Mouse (Mus musculus) heart, embryonic 12.5 days (tissue): ENCODE data around the gene Mcl1. TPM values are rescaled to one million over a fixed set of nuclear protein-coding genes. Genes with fewer than 3 reads are reported as not detected.
"Not testable (repeated sequence)": the region's sequence is repeated elsewhere in the genome, so short reads cannot be mapped to it uniquely, and the experiment has no call there.

ENCODE experiments used
- ATAC-seq: fragments of 200-750 bp; cut with Nextera tagmentation; 2 replicates; pipeline ENCODE4 v1.8.0; 2017; ENCODE audit warnings: moderate TSS enrichment, moderate library complexity; ENCODE audit not compliant: insufficient number of reproducible peaks, low FRiP score
- H3K27ac ChIP-seq: fragments of 300-500 bp; sonication (generic); 2 replicates; pipeline ENCODE4 v1.5.1; 2016; ENCODE audit warnings: mild to moderate bottlenecking, moderate library complexity; ENCODE audit not compliant: poor library complexity, severe bottlenecking
- H3K27me3 ChIP-seq: fragments of 300-500 bp; sonication (generic); replicated peaks from 2 replicates; pipeline ENCODE4 v1.6.1; 2016; ENCODE audit warnings: mild to moderate bottlenecking, moderate library complexity
- H3K36me3 ChIP-seq: fragments of 300-500 bp; sonication (generic); 2 replicates; pipeline ENCODE4 v1.6.1; 2016; ENCODE audit warnings: mild to moderate bottlenecking, moderate library complexity
- H3K4me1 ChIP-seq: fragments of 300-500 bp; sonication (generic); replicated peaks from 2 replicates; pipeline ENCODE4 v1.6.1; 2016; ENCODE audit warnings: mild to moderate bottlenecking
- H3K4me2 ChIP-seq: fragments of 300-500 bp; sonication (generic); 2 replicates; pipeline ENCODE4 v1.6.1; 2016; ENCODE audit warnings: mild to moderate bottlenecking, moderate library complexity
- H3K4me3 ChIP-seq: fragments of 300-500 bp; sonication (generic); 2 replicates; pipeline ENCODE4 v1.5.1; 2016; ENCODE audit warnings: mild to moderate bottlenecking
- H3K9ac ChIP-seq: fragments of 300-500 bp; sonication (generic); 2 replicates; pipeline ENCODE4 v1.6.1; 2016; ENCODE audit warnings: mild to moderate bottlenecking, moderate library complexity
- H3K9me3 ChIP-seq: fragments of 300-500 bp; sonication (generic); replicated peaks from 2 replicates; pipeline ENCODE4 v1.6.1; 2016; ENCODE audit warnings: mild to moderate bottlenecking, moderate library complexity
- WGBS: fragments of 180-500 bp; shearing (Covaris S2); methylation state at CpG from one replicate; pipeline ENCODE4 v1.1.7; 2016; 5-methylcytosine and 5-hydroxymethylcytosine counted together
- polyA plus RNA-seq: library from polyadenylated mRNA; unstranded; fragments of >200 nt; fragmentation: Nextera tagmentation; extraction: Ambion mirVana; gene quantifications from 2 replicates; pipeline ENCODE4 v1.2.1, GENCODE M21; 2016

Mcl1 gene
- polyA plus RNA-seq, 1 experiment from 2014 or later: 66.9 TPM

DNA sequence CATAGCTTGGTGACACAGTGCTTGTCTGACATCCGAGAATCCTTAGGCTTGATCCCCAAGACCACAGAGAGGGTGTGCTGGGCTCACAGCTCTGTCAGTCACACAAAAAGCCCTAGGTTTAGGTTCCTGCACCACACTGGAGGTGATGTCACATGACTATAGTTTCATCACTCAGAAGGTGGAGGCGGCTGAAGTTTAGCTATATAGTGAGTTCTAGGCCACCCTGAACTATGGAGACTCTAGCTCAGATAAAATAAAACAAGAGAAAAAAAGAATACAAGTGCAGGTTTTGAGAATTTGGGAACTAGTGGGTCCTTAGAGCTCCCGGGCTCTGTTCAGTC is 7.6 kb upstream of the Mcl1 start:
- 75% methylated on average over 3 of the region's 3 CpGs for WGBS
- Histone ChIP-seq H3K27ac (peak overlapping the region; percentile 87), H3K36me3 (no peaks in the 10 kb centered on the region), H3K4me1 (peaks cover 38% of the 10 kb centered on the region), H3K9me3 (no peaks in the 10 kb centered on the region), H3K4me3 (no peak overlapping the region), H3K27me3 (no peaks in the 10 kb centered on the region), H3K4me2 (no peak overlapping the region), H3K9ac (no peak overlapping the region)
- peak; percentile 10; the same call in 1 of the 2 replicates for ATAC-seq

DNA sequence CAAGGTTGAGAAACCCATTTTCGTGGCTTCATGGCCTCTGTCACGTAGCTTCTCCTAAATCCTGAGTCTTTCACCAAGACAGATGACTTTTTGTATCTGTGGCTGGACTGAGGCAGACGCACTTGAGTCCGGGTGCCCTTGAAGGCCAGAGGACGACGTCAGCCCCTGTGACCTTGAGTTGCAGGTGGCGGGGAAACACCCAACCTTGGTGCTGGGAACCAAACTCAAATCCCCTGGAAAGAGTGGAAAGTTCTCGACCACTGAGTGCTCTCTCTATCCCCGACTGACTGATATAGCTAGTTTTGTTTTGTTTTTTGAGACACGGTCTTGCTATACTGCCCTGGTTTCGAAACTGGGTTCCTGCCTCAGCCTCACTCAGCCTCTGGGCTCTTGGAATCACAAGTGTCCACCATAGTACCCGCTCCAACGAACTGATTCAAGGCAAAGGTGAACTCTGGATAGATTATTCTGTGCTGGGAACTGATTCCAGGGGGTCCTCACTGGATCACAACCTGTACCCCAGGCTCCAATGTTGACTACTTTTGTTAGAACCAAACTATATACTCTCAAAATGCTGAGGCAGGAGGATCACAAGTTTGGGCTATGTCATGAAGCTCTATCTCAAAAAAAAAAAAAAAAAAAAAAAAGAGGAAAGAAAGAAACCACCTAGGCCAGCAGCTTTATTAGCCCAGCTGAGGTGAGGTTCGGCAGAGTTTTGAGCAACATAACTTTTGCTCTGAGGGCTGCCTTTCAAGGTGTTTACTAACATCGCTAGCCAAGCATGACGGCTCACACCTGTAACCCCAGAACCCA is 7.0 kb upstream of the Mcl1 start:
- no peaks in the 10 kb centered on the region for H3K27me3 ChIP-seq
- ATAC-seq: no peak
- no peak overlapping the region for H3K4me2 ChIP-seq
- peaks cover 38% of the 10 kb centered on the region for H3K4me1 ChIP-seq
- peak overlapping the region; percentile 87 for H3K27ac ChIP-seq
- no peaks in the 10 kb centered on the region for H3K9me3 ChIP-seq
- H3K4me3 ChIP-seq: no peak overlapping the region
- no peak overlapping the region for H3K9ac ChIP-seq
- no peaks in the 10 kb centered on the region for H3K36me3 ChIP-seq
- WGBS: 83% methylated on average over 16 of the region's 16 CpGs

DNA sequence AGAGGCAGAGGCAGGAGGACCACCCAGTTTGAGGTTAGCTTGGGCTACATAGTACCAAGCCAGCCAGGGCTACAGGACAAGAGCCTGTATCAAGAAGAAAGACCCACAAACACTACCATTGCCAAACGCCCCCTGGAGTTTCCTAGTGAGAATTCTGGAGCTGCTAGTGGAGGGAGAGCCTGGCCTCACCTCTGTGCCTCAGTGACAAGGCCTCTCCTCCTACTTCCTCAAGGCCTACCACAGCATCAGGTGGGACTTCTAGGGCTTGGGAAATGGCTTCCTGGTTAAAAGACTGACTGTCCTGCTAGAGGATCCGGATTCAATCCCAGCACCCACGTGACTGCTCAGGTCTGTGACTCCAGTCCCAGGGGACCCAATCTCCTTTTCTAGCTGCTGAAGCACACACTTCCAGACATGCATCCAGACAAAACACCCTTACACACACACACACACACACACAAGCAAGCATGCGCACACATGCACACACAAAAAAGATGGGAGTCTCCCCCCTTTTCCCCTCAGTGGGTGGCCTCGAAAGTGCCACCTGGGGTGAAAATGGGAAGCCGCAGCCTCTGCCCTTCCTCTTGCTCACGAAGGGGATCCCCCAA is 6.3 kb upstream of the Mcl1 start:
- no peak overlapping the region for H3K4me2 ChIP-seq
- no peak for ATAC-seq
- H3K9ac ChIP-seq: no peak overlapping the region
- H3K27me3 ChIP-seq: no peaks in the 10 kb centered on the region
- no peak overlapping the region for H3K4me3 ChIP-seq
- no peaks in the 10 kb centered on the region for H3K9me3 ChIP-seq
- WGBS: 68% methylated on average over 7 of the region's 7 CpGs
- peak overlapping the region; percentile 39; the same call in 1 of the 2 replicates for H3K27ac ChIP-seq
- H3K36me3 ChIP-seq: no peaks in the 10 kb centered on the region
- H3K4me1 ChIP-seq: peaks cover 38% of the 10 kb centered on the region

DNA sequence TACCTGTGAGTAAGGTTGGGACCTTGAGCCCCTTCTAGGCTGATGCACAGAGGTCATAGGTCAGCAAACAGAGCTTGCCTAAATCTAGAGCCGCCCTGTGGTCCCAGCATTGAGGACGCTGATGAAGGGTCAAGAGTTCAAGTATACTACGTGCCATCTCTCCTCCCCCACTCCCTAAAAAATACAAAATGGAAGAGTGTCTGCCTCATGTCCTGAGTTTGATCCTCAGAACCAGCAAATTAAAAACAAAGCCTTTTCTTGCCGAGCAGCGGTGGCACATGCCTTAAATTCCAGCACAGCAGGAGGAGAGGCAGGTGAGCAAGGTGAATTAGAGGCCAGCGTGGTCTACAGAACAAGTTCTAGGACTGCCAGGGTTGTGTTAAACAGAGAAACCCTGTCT is 5.7 kb upstream of the Mcl1 start:
- H3K36me3 ChIP-seq: no peaks in the 10 kb centered on the region
- no peak overlapping the region for H3K4me2 ChIP-seq
- H3K9me3 ChIP-seq: no peaks in the 10 kb centered on the region
- peaks cover 38% of the 10 kb centered on the region for H3K4me1 ChIP-seq
- no peak overlapping the region for H3K27ac ChIP-seq
- no peak overlapping the region for H3K4me3 ChIP-seq
- no peak overlapping the region for H3K9ac ChIP-seq
- 38% methylated on average over 6 of the region's 6 CpGs for WGBS
- no peaks in the 10 kb centered on the region for H3K27me3 ChIP-seq
- ATAC-seq: no peak

DNA sequence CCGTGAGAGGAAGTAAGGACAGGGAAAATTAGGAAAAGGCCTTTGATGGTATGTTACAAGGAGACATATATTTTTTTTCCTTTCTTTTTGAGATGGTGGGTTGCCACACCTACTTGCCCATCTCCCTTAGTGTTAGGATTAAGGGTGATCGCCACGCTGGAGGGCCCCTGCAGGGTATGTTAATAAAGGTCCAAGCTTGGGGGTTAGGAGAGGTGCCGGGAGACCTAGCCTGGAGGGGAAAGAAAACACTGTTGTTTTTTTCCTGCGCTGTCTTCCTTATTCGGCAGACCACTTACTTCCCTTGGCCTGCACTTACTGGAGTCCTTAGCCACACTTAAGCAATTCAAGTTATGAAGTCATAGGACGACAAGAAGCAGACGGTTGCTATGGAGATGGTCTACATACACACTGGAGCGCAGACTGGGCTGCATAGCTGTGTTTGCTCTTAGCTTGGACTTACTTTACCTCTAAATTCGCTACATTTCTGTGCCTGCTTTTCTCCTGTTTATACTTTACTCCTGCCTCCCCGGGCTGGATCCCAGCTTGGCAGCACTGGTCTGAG is 5.0 kb upstream of the Mcl1 start:
- H3K9me3 ChIP-seq: no peaks in the 10 kb centered on the region
- H3K4me3 ChIP-seq: no peak overlapping the region
- H3K4me1 ChIP-seq: peaks cover 38% of the 10 kb centered on the region
- H3K36me3 ChIP-seq: no peaks in the 10 kb centered on the region
- no peaks in the 10 kb centered on the region for H3K27me3 ChIP-seq
- 23% methylated on average over 11 of the region's 11 CpGs for WGBS
- no peak for ATAC-seq
- peak overlapping the region; percentile 51; the same call in 1 of the 2 replicates for H3K27ac ChIP-seq
- H3K9ac ChIP-seq: peak overlapping the region; percentile 44; the same call in 1 of the 2 replicates
- H3K4me2 ChIP-seq: peak overlapping the region; percentile 23

DNA sequence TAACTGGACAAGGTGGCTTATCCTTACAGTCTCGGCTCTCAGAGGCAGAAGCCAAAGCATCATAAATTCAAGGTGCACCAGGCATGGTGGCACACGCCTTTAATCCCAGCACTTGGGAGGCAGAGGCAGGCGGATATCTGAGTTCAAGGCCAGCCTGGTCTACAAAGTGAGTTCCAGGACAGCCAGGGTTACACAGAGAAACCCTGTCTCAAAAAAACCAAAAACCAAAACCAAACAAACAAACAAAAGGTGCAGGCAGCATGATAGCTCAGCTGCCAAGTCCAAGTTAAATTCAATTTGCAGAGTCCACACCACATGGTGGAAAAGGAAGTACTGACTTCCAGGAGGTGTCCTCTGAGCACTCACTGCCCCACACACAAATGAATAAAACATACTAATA is 4.2 kb upstream of the Mcl1 start:
- 80% methylated on average over 3 of the region's 3 CpGs for WGBS
- H3K9ac ChIP-seq, H3K27ac ChIP-seq, H3K4me3 ChIP-seq, ATAC-seq, H3K27me3 ChIP-seq, H3K4me2 ChIP-seq, H3K9me3 ChIP-seq, H3K36me3 ChIP-seq: not testable (repeated sequence)
- peaks cover 38% of the 10 kb centered on the region for H3K4me1 ChIP-seq

DNA sequence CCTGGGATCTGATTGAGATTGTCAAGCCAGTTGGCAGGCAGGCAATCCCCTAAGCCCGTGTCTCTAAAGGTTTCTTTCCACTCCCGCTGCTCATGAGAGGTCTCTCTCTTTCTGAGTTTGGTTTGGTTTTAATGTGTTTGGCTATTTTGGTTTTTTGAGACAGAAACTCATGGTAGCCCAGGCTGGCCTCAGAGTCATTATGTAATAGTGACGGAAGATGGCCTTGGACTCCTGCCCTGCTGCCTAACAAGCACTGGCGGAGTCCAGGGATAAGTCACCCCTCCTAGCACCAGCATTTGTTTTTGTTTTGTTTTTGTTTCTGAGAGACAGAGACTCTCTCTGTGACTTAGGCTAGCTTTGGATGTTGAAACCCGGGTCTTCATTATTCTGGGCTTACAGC is 3.2 kb upstream of the Mcl1 start:
- Histone ChIP-seq H3K4me1 (peaks cover 32% of the 10 kb centered on the region), H3K9me3 (no peaks in the 10 kb centered on the region), H3K4me3 (no peak overlapping the region), H3K9ac (no peak overlapping the region), H3K27ac (no peak overlapping the region), H3K4me2 (no peak overlapping the region), H3K27me3 (no peaks in the 10 kb centered on the region), H3K36me3 (peaks cover 7% of the 10 kb centered on the region)
- ATAC-seq: no peak
- WGBS: 84% methylated on average over 5 of the region's 5 CpGs

DNA sequence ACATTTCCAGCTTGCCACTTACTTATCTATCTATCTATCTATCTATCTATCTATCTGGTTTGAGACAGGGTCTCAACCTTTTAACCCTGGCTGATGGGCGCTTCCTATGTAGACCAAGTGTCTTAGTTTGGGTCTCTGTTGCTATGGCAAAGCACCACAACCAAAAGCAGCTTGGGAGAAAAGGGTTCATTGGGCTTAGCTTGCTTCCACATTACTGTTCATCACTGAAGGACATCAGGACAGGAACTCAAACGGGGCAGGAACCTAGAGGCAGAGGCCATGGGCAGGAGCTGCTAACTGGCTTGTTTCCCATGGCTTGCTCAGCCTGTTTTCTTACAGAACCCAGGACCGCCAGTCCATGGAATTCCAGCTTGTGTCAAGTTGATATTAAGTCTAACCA is 1.5 kb upstream of the Mcl1 start:
- Histone ChIP-seq H3K27me3 (no peaks in the 10 kb centered on the region), H3K9me3 (no peaks in the 10 kb centered on the region), H3K4me1 (peaks cover 33% of the 10 kb centered on the region), H3K4me2 (no peak overlapping the region), H3K36me3 (peaks cover 19% of the 10 kb centered on the region), H3K27ac (no peak overlapping the region), H3K9ac (no peak overlapping the region), H3K4me3 (no peak overlapping the region)
- ATAC-seq: no peak
- whole genome bisulfite sequencing: 85% methylated on average over 3 of the region's 3 CpGs

DNA sequence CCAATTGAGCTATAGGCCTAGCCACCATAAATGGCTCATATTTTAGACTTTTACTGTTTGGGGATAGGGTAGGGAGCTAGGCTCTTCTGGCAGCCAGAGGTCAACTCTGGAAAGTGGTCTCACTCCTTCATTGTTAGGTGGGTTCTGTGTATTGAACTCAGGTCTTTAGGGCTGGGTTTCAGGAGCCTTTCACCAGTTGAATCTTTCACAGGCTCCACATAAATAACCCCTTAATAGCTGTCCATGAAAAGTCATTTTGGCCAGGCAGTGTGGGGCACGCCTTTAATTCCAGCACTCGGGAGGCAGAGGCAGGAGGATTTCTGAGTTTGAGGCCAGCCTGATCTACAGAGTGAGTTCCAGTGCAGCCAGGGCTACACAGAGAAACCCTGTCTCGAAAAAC is 877 bp upstream of the Mcl1 start:
- Histone ChIP-seq H3K36me3 (peaks cover 21% of the 10 kb centered on the region), H3K4me1 (peaks cover 33% of the 10 kb centered on the region), H3K9me3 (no peaks in the 10 kb centered on the region), H3K27me3 (no peaks in the 10 kb centered on the region), H3K4me2 (peak overlapping the region; percentile 91), H3K27ac (no peak overlapping the region), H3K9ac (0 out of 2 replicates have a peak overlapping the region, but pooled peaks have one; percentile 100), H3K4me3 (peak overlapping the region; percentile 99)
- WGBS: 85% methylated on average over 3 of the region's 3 CpGs
- ATAC-seq: no peak

DNA sequence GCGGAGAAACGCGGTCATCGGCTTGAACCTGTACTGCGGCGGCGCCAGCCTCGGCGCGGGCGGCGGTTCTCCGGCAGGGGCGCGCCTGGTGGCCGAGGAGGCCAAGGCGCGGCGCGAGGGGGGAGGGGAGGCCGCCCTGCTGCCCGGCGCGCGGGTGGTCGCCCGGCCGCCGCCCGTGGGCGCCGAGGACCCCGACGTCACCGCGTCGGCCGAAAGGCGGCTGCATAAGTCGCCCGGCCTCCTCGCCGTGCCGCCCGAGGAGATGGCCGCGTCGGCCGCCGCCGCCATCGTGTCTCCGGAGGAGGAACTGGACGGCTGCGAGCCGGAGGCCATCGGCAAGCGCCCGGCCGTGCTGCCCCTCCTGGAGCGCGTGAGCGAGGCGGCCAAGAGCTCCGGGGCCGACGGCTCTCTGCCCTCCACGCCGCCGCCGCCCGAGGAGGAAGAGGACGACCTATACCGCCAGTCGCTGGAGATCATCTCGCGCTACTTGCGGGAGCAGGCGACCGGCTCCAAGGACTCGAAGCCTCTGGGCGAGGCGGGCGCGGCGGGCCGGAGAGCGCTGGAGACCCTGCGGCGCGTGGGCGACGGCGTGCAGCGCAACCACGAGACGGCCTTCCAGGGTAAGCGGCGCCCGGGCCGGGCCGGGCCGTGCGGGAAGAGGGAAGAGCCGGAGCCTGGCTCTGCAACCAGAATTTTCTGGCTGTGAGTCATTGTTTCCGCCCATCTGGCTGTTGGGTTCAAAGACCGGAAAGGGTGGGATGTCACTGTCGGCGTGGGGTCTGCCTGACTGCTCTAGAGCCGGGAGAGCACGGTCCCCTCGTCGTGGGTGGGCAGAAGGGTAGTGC is 502 bp downstream of the Mcl1 start:
- under 1% methylated on average over 106 of the region's 113 CpGs for WGBS
- peak; percentile 68 for ATAC-seq
- Histone ChIP-seq H3K36me3 (peaks cover 35% of the 10 kb centered on the region), H3K27ac (peak overlapping the region; percentile 98), H3K9me3 (no peaks in the 10 kb centered on the region), H3K27me3 (no peaks in the 10 kb centered on the region), H3K9ac (peak overlapping the region; percentile 100), H3K4me2 (peak overlapping the region; percentile 91), H3K4me1 (peaks cover 32% of the 10 kb centered on the region), H3K4me3 (peak overlapping the region; percentile 99)

DNA sequence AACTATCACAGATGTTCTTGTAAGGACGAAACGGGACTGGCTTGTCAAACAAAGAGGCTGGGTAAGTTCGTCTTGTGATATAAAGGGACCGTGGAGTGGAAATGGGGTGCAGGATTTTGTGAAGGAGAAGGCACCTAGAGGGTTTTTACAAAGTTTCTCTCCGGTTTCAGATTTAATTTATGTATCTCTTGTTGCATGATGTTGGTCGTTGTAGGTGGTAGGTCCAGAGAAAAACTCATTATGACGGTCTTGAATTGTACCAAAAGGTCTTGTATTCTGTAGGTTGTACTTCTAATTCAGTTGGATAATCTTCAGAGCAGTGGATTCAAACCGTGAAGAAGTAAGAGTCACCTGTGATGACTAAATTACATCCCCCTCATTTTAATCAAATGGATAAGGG is 1.4 kb downstream of the Mcl1 start:
- no peaks in the 10 kb centered on the region for H3K27me3 ChIP-seq
- peak overlapping the region; percentile 91 for H3K4me2 ChIP-seq
- H3K4me1 ChIP-seq: peaks cover 38% of the 10 kb centered on the region
- H3K4me3 ChIP-seq: peak overlapping the region; percentile 99
- peaks cover 43% of the 10 kb centered on the region for H3K36me3 ChIP-seq
- H3K9me3 ChIP-seq: no peaks in the 10 kb centered on the region
- peak overlapping the region; percentile 98 for H3K27ac ChIP-seq
- ATAC-seq: no peak
- H3K9ac ChIP-seq: peak overlapping the region; percentile 100
- WGBS: 1% methylated on average over 8 of the region's 8 CpGs
